In the genomic region with DNA sequence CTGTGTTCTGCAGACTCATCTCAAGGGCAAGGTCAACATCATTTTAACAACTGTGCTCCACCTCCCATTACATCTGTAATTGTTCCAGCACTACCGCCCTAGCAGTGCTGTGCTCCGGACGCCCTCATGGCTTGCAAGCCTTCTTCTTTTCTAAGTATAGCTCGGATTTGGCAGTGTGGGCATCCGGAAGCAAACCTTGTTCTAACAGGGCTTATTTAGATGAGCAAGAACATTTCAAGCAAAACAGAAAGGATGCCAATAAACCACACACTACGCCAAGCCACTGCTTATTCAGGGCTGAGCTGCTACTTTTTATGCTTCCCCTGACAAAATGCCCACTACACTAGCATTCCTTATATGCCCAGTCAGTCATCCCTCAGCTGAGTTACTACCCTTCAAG, we compare ENCODE assay signal across 16 mouse cellular contexts.
DNase-seq lines count a peak whose midpoint lies in the region; ATAC-seq and TF ChIP-seq lines count a peak whose summit lies in the region.
"Had no signal": no experiment of that assay in that cellular context is flagged by ENCODE, and none has a peak within 500 bp of the region (broad histone marks: within the 10 kb centered on the region; RNA-seq: fewer than 3 reads in every experiment).

No protein-coding gene starts in this region.

- no peaks in the 10 kb centered on the region for H3K36me3 ChIP-seq in hindbrain, embryonic 14.5 days (replicated peaks; ENCODE audit: control insufficient read depth, insufficient read depth)
- H3K36me3 ChIP-seq in kidney, embryonic 15.5 days = no peaks in the 10 kb centered on the region
- H3K36me3 ChIP-seq: embryonic facial prominence, embryonic 12.5 days; hindbrain, embryonic 10.5 days; limb, embryonic 10.5 days; neural tube, embryonic 13.5 days had no signal

- no peaks in the 10 kb centered on the region for H3K4me1 ChIP-seq in hindbrain, embryonic 14.5 days (replicated peaks; ENCODE audit: control insufficient read depth, insufficient read depth, low read length)
- peaks cover 9% of the 10 kb centered on the region for H3K4me1 ChIP-seq in kidney, embryonic 15.5 days
- H3K4me1 ChIP-seq: embryonic facial prominence, embryonic 12.5 days; hindbrain, embryonic 10.5 days; limb, embryonic 10.5 days; neural tube, embryonic 13.5 days had no signal

- H3K4me3 ChIP-seq in gastrocnemius, adult 2 months = no peak overlapping the region
- no peak overlapping the region for H3K4me3 ChIP-seq in hindbrain, embryonic 14.5 days (replicated peaks; ENCODE audit: low read length)
- H3K4me3 ChIP-seq in kidney, embryonic 15.5 days (replicated peaks) = no peak overlapping the region
- H3K4me3 ChIP-seq: embryonic facial prominence, embryonic 12.5 days; hindbrain, embryonic 10.5 days; limb, embryonic 10.5 days; neural tube, embryonic 13.5 days had no signal

- H3K9me3 ChIP-seq in hindbrain, embryonic 14.5 days (ENCODE audit: control insufficient read depth, low read length) = peaks cover 14% of the 10 kb centered on the region
- no peaks in the 10 kb centered on the region; the same call in 1 of the 2 replicates for H3K9me3 ChIP-seq in kidney, embryonic 15.5 days (replicated peaks)
- H3K9me3 ChIP-seq: embryonic facial prominence, embryonic 12.5 days; limb, embryonic 10.5 days had no signal

- no peak overlapping the region for H3K27ac ChIP-seq in gastrocnemius, adult 2 months
- no peak overlapping the region for H3K27ac ChIP-seq in hindbrain, embryonic 14.5 days
- no peak overlapping the region for H3K27ac ChIP-seq in kidney, embryonic 15.5 days
- H3K27ac ChIP-seq: embryonic facial prominence, embryonic 12.5 days; hindbrain, embryonic 10.5 days; kidney, postnatal 0 days; limb, embryonic 10.5 days; liver, embryonic 14.5 days; neural tube, embryonic 13.5 days had no signal

- DNase-seq in layer of hippocampus, adult 11-12 months (ENCODE audit: low spot score) = peak; percentile 34
- no peak for DNase-seq in layer of hippocampus, adult 9-10 months (ENCODE audit: low spot score)
- peak; percentile 57 to 67 for DNase-seq in cerebellum, adult 18-20 months
- DNase-seq in frontal cortex, postnatal 36 days (ENCODE audit: low spot score in 2 of 2) = peak; percentile 60 to 76
- peak; percentile 63 to 70 for DNase-seq in right cerebral cortex, adult 2 months (ENCODE audit: low spot score in 2 of 2)
- DNase-seq in gastrocnemius, adult 2 months = no peak
- no peak for DNase-seq in hindbrain, embryonic 14.5 days (ENCODE audit: low spot score)
- DNase-seq: B cell, adult 2 months; lung, postnatal 14 days had no signal

- intact Hi-C loops in gastrocnemius, adult 2 months (cut with DNase I) = no loop called here

- WGBS in hindbrain, embryonic 14.5 days = 88% methylated on average over 6 of the region's 6 CpGs
- 83% methylated on average over 6 of the region's 6 CpGs for WGBS in kidney, embryonic 15.5 days

- H3K27me3 ChIP-seq in hindbrain, embryonic 14.5 days (ENCODE audit: control insufficient read depth, insufficient read depth, low read length) = no peaks in the 10 kb centered on the region
- H3K27me3 ChIP-seq in kidney, embryonic 15.5 days = no peaks in the 10 kb centered on the region
- H3K27me3 ChIP-seq: embryonic facial prominence, embryonic 12.5 days; neural tube, embryonic 13.5 days had no signal

- H3K9ac ChIP-seq in hindbrain, embryonic 14.5 days = no peak overlapping the region
- H3K9ac ChIP-seq in kidney, embryonic 15.5 days = no peak overlapping the region
- H3K9ac ChIP-seq: embryonic facial prominence, embryonic 12.5 days; liver, embryonic 14.5 days; neural tube, embryonic 13.5 days had no signal

- TF ChIP-seq CTCF in gastrocnemius, adult 2 months (IDR thresholded peaks at IDR 0.05) = no peak

- ATAC-seq in hindbrain, embryonic 14.5 days (ENCODE audit: low FRiP score) = no peak
- ATAC-seq in kidney, embryonic 15.5 days (replicated peaks; ENCODE audit: low FRiP score) = no peak

- no peak overlapping the region for H3K4me2 ChIP-seq in hindbrain, embryonic 14.5 days (replicated peaks)
- no peak overlapping the region for H3K4me2 ChIP-seq in kidney, embryonic 15.5 days
- H3K4me2 ChIP-seq: embryonic facial prominence, embryonic 12.5 days; neural tube, embryonic 13.5 days had no signal

Comparison
In these comparisons a context has a peak if more than half of its experiments do, and no peak if none do; other contexts are left out.
1. DNase-seq: peak in layer of hippocampus, adult 11-12 months (single experiment), cerebellum, adult 18-20 months (2 of 2), frontal cortex, postnatal 36 days (2 of 2) and right cerebral cortex, adult 2 months (2 of 2); none in layer of hippocampus, adult 9-10 months (single experiment), gastrocnemius, adult 2 months (single experiment) and hindbrain, embryonic 14.5 days (single experiment).